Mouse (Mus musculus): Measurements from ENCODE around the gene Arhgef38. TPM values are rescaled to one million over a fixed set of nuclear protein-coding genes. Genes with fewer than 3 reads are reported as not detected.

The Arhgef38 gene
- polyA plus RNA-seq, 1 experiment from 2014 or later: not detected

- Histone ChIP-seq H3K4me2 (ENCODE audit: low read depth, low read length) (no peak overlapping the region), H3K9me3 (ENCODE audit: control insufficient read depth, low read length) (no peaks in the 10 kb centered on the region)
- ATAC-seq (ENCODE audit: low read depth): peak; percentile 79; the same call in 1 of the 2 replicates
These were observed 80.1 kb downstream of the Arhgef38 start for GRCm38 (mm10) chr3:133154683-133155082.

GRCm38 (mm10) chr3:133153629-133154028 lies 81.1 kb downstream of the Arhgef38 start:
- Histone ChIP-seq H3K36me3 (ENCODE audit: control insufficient read depth, insufficient read depth, low read length) (no peaks in the 10 kb centered on the region), H3K9me3 (ENCODE audit: control insufficient read depth, low read length) (no peaks in the 10 kb centered on the region), H3K9ac (replicated peaks; ENCODE audit: low read depth, low read length) (no peak overlapping the region), H3K4me3 (ENCODE audit: low read depth, low read length) (no peak overlapping the region), H3K27me3 (ENCODE audit: control insufficient read depth, insufficient read depth, low read length) (no peaks in the 10 kb centered on the region), H3K27ac (ENCODE audit: low read depth, low read length) (no peak overlapping the region), H3K4me2 (ENCODE audit: low read depth, low read length) (no peak overlapping the region), H3K4me1 (ENCODE audit: control insufficient read depth, insufficient read depth, low read length) (no peaks in the 10 kb centered on the region)
- ATAC-seq (ENCODE audit: low read depth): no peak
- WGBS: 80% methylated on average over 6 of the region's 6 CpGs

More at GRCm38 (mm10) chr3:133154683-133155082, 80.1 kb downstream of the Arhgef38 start:
- H3K9ac ChIP-seq (replicated peaks; ENCODE audit: low read depth, low read length): no peak overlapping the region
- H3K36me3 ChIP-seq (ENCODE audit: control insufficient read depth, insufficient read depth, low read length): no peaks in the 10 kb centered on the region
- H3K27me3 ChIP-seq (ENCODE audit: control insufficient read depth, insufficient read depth, low read length): no peaks in the 10 kb centered on the region
- 68% methylated on average over 8 of the region's 8 CpGs for WGBS
- H3K4me3 ChIP-seq (ENCODE audit: low read depth, low read length): no peak overlapping the region
- no peaks in the 10 kb centered on the region for H3K4me1 ChIP-seq (ENCODE audit: control insufficient read depth, insufficient read depth, low read length)
- no peak overlapping the region for H3K27ac ChIP-seq (ENCODE audit: low read depth, low read length)

- Histone ChIP-seq H3K27me3 (ENCODE audit: control insufficient read depth, insufficient read depth, low read length) (no peaks in the 10 kb centered on the region), H3K9ac (replicated peaks; ENCODE audit: low read depth, low read length) (no peak overlapping the region), H3K4me3 (ENCODE audit: low read depth, low read length) (no peak overlapping the region), H3K27ac (ENCODE audit: low read depth, low read length) (no peak overlapping the region), H3K9me3 (ENCODE audit: control insufficient read depth, low read length) (no peaks in the 10 kb centered on the region), H3K36me3 (ENCODE audit: control insufficient read depth, insufficient read depth, low read length) (no peaks in the 10 kb centered on the region), H3K4me2 (ENCODE audit: low read depth, low read length) (no peak overlapping the region), H3K4me1 (ENCODE audit: control insufficient read depth, insufficient read depth, low read length) (no peaks in the 10 kb centered on the region)
- no peak for ATAC-seq (ENCODE audit: low read depth)
- 69% methylated on average over 1 of the region's 1 CpGs for WGBS
These were observed 81.9 kb downstream of the Arhgef38 start for GRCm38 (mm10) chr3:133152831-133153230.

GRCm38 (mm10) chr3:133151629-133152028 lies 83.1 kb downstream of the Arhgef38 start:
- 85% methylated on average over 6 of the region's 6 CpGs for WGBS
- no peaks in the 10 kb centered on the region for H3K4me1 ChIP-seq (ENCODE audit: control insufficient read depth, insufficient read depth, low read length)
- no peaks in the 10 kb centered on the region for H3K27me3 ChIP-seq (ENCODE audit: control insufficient read depth, insufficient read depth, low read length)
- H3K4me3 ChIP-seq (ENCODE audit: low read depth, low read length): no peak overlapping the region
- H3K9ac ChIP-seq (replicated peaks; ENCODE audit: low read depth, low read length): no peak overlapping the region
- no peak overlapping the region for H3K4me2 ChIP-seq (ENCODE audit: low read depth, low read length)
- H3K9me3 ChIP-seq (ENCODE audit: control insufficient read depth, low read length): no peaks in the 10 kb centered on the region
- no peaks in the 10 kb centered on the region for H3K36me3 ChIP-seq (ENCODE audit: control insufficient read depth, insufficient read depth, low read length)
- ATAC-seq (ENCODE audit: low read depth): no peak
- no peak overlapping the region for H3K27ac ChIP-seq (ENCODE audit: low read depth, low read length)

- Histone ChIP-seq H3K27ac (ENCODE audit: low read depth, low read length) (no peak overlapping the region), H3K4me3 (ENCODE audit: low read depth, low read length) (no peak overlapping the region), H3K4me2 (ENCODE audit: low read depth, low read length) (no peak overlapping the region), H3K9me3 (ENCODE audit: control insufficient read depth, low read length) (no peaks in the 10 kb centered on the region), H3K4me1 (ENCODE audit: control insufficient read depth, insufficient read depth, low read length) (no peaks in the 10 kb centered on the region), H3K9ac (replicated peaks; ENCODE audit: low read depth, low read length) (no peak overlapping the region), H3K27me3 (ENCODE audit: control insufficient read depth, insufficient read depth, low read length) (no peaks in the 10 kb centered on the region), H3K36me3 (ENCODE audit: control insufficient read depth, insufficient read depth, low read length) (no peaks in the 10 kb centered on the region)
- ATAC-seq (ENCODE audit: low read depth): peak; percentile 59
- WGBS: 64% methylated on average over 6 of the region's 6 CpGs
These were observed 90.1 kb downstream of the Arhgef38 start for GRCm38 (mm10) chr3:133144511-133145147.

GRCm38 (mm10) chr3:133141877-133142276 lies 92.9 kb downstream of the Arhgef38 start:
- H3K9me3 ChIP-seq (ENCODE audit: control insufficient read depth, low read length): no peaks in the 10 kb centered on the region
- no peaks in the 10 kb centered on the region for H3K36me3 ChIP-seq (ENCODE audit: control insufficient read depth, insufficient read depth, low read length)
- 91% methylated on average over 6 of the region's 6 CpGs for WGBS
- no peak for ATAC-seq (ENCODE audit: low read depth)
- no peak overlapping the region for H3K4me2 ChIP-seq (ENCODE audit: low read depth, low read length)
- H3K27ac ChIP-seq (ENCODE audit: low read depth, low read length): no peak overlapping the region
- no peaks in the 10 kb centered on the region for H3K4me1 ChIP-seq (ENCODE audit: control insufficient read depth, insufficient read depth, low read length)
- no peaks in the 10 kb centered on the region for H3K27me3 ChIP-seq (ENCODE audit: control insufficient read depth, insufficient read depth, low read length)
- no peak overlapping the region for H3K4me3 ChIP-seq (ENCODE audit: low read depth, low read length)
- H3K9ac ChIP-seq (replicated peaks; ENCODE audit: low read depth, low read length): no peak overlapping the region

GRCm38 (mm10) chr3:133132611-133133010 lies 102.1 kb downstream of the Arhgef38 start:
- Histone ChIP-seq H3K9ac (replicated peaks; ENCODE audit: low read depth, low read length) (no peak overlapping the region), H3K9me3 (ENCODE audit: control insufficient read depth, low read length) (no peaks in the 10 kb centered on the region), H3K4me3 (ENCODE audit: low read depth, low read length) (no peak overlapping the region), H3K27me3 (ENCODE audit: control insufficient read depth, insufficient read depth, low read length) (no peaks in the 10 kb centered on the region), H3K27ac (ENCODE audit: low read depth, low read length) (no peak overlapping the region), H3K4me1 (ENCODE audit: control insufficient read depth, insufficient read depth, low read length) (no peaks in the 10 kb centered on the region), H3K4me2 (ENCODE audit: low read depth, low read length) (no peak overlapping the region), H3K36me3 (ENCODE audit: control insufficient read depth, insufficient read depth, low read length) (no peaks in the 10 kb centered on the region)
- ATAC-seq (ENCODE audit: low read depth): no peak
- WGBS: 72% methylated on average over 8 of the region's 8 CpGs

GRCm38 (mm10) chr3:133131372-133131771 lies 103.4 kb downstream of the Arhgef38 start:
- Histone ChIP-seq H3K27me3 (ENCODE audit: control insufficient read depth, insufficient read depth, low read length) (no peaks in the 10 kb centered on the region), H3K9me3 (ENCODE audit: control insufficient read depth, low read length) (no peaks in the 10 kb centered on the region), H3K4me1 (ENCODE audit: control insufficient read depth, insufficient read depth, low read length) (no peaks in the 10 kb centered on the region), H3K4me2 (ENCODE audit: low read depth, low read length) (no peak overlapping the region), H3K9ac (replicated peaks; ENCODE audit: low read depth, low read length) (no peak overlapping the region), H3K36me3 (ENCODE audit: control insufficient read depth, insufficient read depth, low read length) (no peaks in the 10 kb centered on the region), H3K27ac (ENCODE audit: low read depth, low read length) (no peak overlapping the region), H3K4me3 (ENCODE audit: low read depth, low read length) (no peak overlapping the region)
- ATAC-seq (ENCODE audit: low read depth): no peak
- 95% methylated on average over 5 of the region's 5 CpGs for WGBS

- no peak overlapping the region for H3K4me3 ChIP-seq (ENCODE audit: low read depth, low read length)
- no peak for ATAC-seq (ENCODE audit: low read depth)
- H3K9ac ChIP-seq (replicated peaks; ENCODE audit: low read depth, low read length): no peak overlapping the region
- H3K36me3 ChIP-seq (ENCODE audit: control insufficient read depth, insufficient read depth, low read length): peaks cover 8% of the 10 kb centered on the region
- WGBS: 64% methylated on average over 1 of the region's 1 CpGs
- no peaks in the 10 kb centered on the region for H3K9me3 ChIP-seq (ENCODE audit: control insufficient read depth, low read length)
- H3K4me2 ChIP-seq (ENCODE audit: low read depth, low read length): no peak overlapping the region
- no peak overlapping the region for H3K27ac ChIP-seq (ENCODE audit: low read depth, low read length)
- no peaks in the 10 kb centered on the region for H3K27me3 ChIP-seq (ENCODE audit: control insufficient read depth, insufficient read depth, low read length)
- no peaks in the 10 kb centered on the region for H3K4me1 ChIP-seq (ENCODE audit: control insufficient read depth, insufficient read depth, low read length)
These were observed 121.5 kb downstream of the Arhgef38 start for GRCm38 (mm10) chr3:133113281-133113680.
